Mouse (Mus musculus) CH12.LX (cell line): ENCODE data around the gene Fen1. TPM values are rescaled to one million over a fixed set of nuclear protein-coding genes. Genes with fewer than 3 reads are reported as not detected.

Experiments used
- DNase-seq: peaks from one replicate; pipeline ENCODE4 v3.0.0-alpha.2; 2013; ENCODE audit errors: extremely low read depth
- H3K27ac ChIP-seq: 2 replicates; pipeline ENCODE4 v1.5.1; 2012; ENCODE audit warnings: low read depth, mild to moderate bottlenecking, control low read depth, moderate library complexity; ENCODE audit not compliant: insufficient read depth
- H3K27me3 ChIP-seq: replicated peaks from 2 replicates; pipeline ENCODE3; 2012; ENCODE audit warnings: inconsistent platforms
- H3K36me3 ChIP-seq, 2 experiments: replicated peaks in 1 of 2; 2 replicates each; pipeline versions ENCODE3 to v1.6.1; 2012; ENCODE audit warnings: inconsistent platforms in 1 of 2, low read length in 1 of 2, mild to moderate bottlenecking in 1 of 2, mixed read lengths in 1 of 2, moderate library complexity in 1 of 2; ENCODE audit not compliant: control insufficient read depth in 1 of 2, insufficient read depth in 1 of 2
- H3K4me1 ChIP-seq, 2 experiments: 2 replicates each; pipeline ENCODE4 v1.6.1; 2012; ENCODE audit warnings: inconsistent platforms in 1 of 2, moderate library complexity in 1 of 2; ENCODE audit not compliant: insufficient read depth in 2 of 2, control insufficient read depth in 1 of 2
- H3K4me2 ChIP-seq: 2 replicates; pipeline ENCODE4 v1.6.1; 2012; ENCODE audit warnings: low read depth, mild to moderate bottlenecking, control low read depth; ENCODE audit not compliant: poor library complexity, insufficient read depth, severe bottlenecking
- H3K4me3 ChIP-seq, 3 experiments: fragments of 150-350 bp in 1 of 3; sonication (generic) in 1 of 3; replicated peaks in 1 of 3; 2 replicates each; pipeline versions ENCODE3 to v1.5.1; 2011 to 2012; ENCODE audit warnings: low read depth in 2 of 3, low read length in 2 of 3, mild to moderate bottlenecking in 2 of 3, moderate library complexity in 2 of 3, control low read depth in 1 of 3, improper control_type of control experiment in 1 of 3, inconsistent platforms in 1 of 3, mixed read lengths in 1 of 3; ENCODE audit not compliant: poor library complexity in 1 of 3
- H3K79me2 ChIP-seq: replicated peaks from 2 replicates; pipeline ENCODE4 v1.6.1; 2012; ENCODE audit warnings: mild to moderate bottlenecking, moderate library complexity; ENCODE audit not compliant: control insufficient read depth, poor library complexity, insufficient read depth, severe bottlenecking; ENCODE audit errors: extremely low read depth
- H3K9ac ChIP-seq: 2 replicates; pipeline ENCODE4 v1.6.1; 2012; ENCODE audit warnings: low read depth, mild to moderate bottlenecking, control low read depth, moderate library complexity; ENCODE audit not compliant: insufficient read depth
- H3K9me3 ChIP-seq: replicated peaks from 2 replicates; pipeline ENCODE3; 2012; ENCODE audit warnings: low read length, inconsistent platforms, mixed read lengths
- BHLHE40 ChIP-seq: IDR thresholded peaks from 2 replicates; pipeline ENCODE4 v1.6.1; 2011; ENCODE audit warnings: mild to moderate bottlenecking, low read depth, low read length, improper control_type of control experiment
- CHD1 ChIP-seq: IDR thresholded peaks from 2 replicates; pipeline ENCODE4 v1.6.1; 2012; ENCODE audit warnings: low read depth, low read length, improper control_type of control experiment, inconsistent platforms
- CHD2 ChIP-seq: IDR thresholded peaks from 2 replicates; pipeline ENCODE4 v1.6.1; 2011; ENCODE audit warnings: low read length, improper control_type of control experiment
- CTCF ChIP-seq, 2 experiments: IDR thresholded peaks in 1 of 2; conservative IDR thresholded peaks in 1 of 2; 2 replicates each; pipeline ENCODE4 v1.5.1; 2011 to 2012; ENCODE audit warnings: low read depth in 2 of 2, low read length in 2 of 2, improper control_type of control experiment in 1 of 2, inconsistent platforms in 1 of 2, mild to moderate bottlenecking in 1 of 2, moderate library complexity in 1 of 2
- E2F4 ChIP-seq: IDR thresholded peaks from 2 replicates; pipeline ENCODE4 v1.6.1; 2011; ENCODE audit warnings: low read depth, low read length, improper control_type of control experiment; ENCODE audit not compliant: insufficient replicate concordance
- ELF1 ChIP-seq: IDR thresholded peaks from 2 replicates; pipeline ENCODE4 v1.6.1; 2014; ENCODE audit warnings: low read depth, mild to moderate bottlenecking, inconsistent platforms, low read length, improper control_type of control experiment
- EP300 ChIP-seq: IDR thresholded peaks from 2 replicates; pipeline ENCODE4 v1.6.1; 2011; ENCODE audit warnings: low read length, improper control_type of control experiment
- ETS1 ChIP-seq: conservative IDR thresholded peaks from 2 replicates; pipeline ENCODE4 v1.6.1; 2012; ENCODE audit warnings: low read depth, mild to moderate bottlenecking, inconsistent platforms, low read length, improper control_type of control experiment, moderate library complexity
- GABPA ChIP-seq: IDR thresholded peaks from 2 replicates; pipeline ENCODE4 v1.6.1; 2012; ENCODE audit warnings: low read depth, low read length, improper control_type of control experiment, inconsistent platforms; ENCODE audit not compliant: insufficient replicate concordance
- HCFC1 ChIP-seq: IDR thresholded peaks from 2 replicates; pipeline ENCODE4 v1.6.1; 2012; ENCODE audit warnings: low read depth, mild to moderate bottlenecking, inconsistent platforms, low read length, improper control_type of control experiment
- IRF4 ChIP-seq: IDR thresholded peaks from 2 replicates; pipeline ENCODE4 v1.6.1; 2014; ENCODE audit warnings: low read depth, mild to moderate bottlenecking, inconsistent platforms, low read length, improper control_type of control experiment
- JUN ChIP-seq: IDR thresholded peaks from 2 replicates; pipeline ENCODE4 v1.6.1; 2011; ENCODE audit warnings: low read depth, mild to moderate bottlenecking, low read length, improper control_type of control experiment, moderate library complexity; ENCODE audit not compliant: insufficient read depth
- JUND ChIP-seq: conservative IDR thresholded peaks from 2 replicates; pipeline ENCODE4 v1.6.1; 2011; ENCODE audit warnings: low read depth, low read length, improper control_type of control experiment
- KAT2A ChIP-seq: IDR thresholded peaks from 2 replicates; pipeline ENCODE4 v1.6.1; 2012; ENCODE audit warnings: low read length, improper control_type of control experiment, inconsistent platforms; ENCODE audit not compliant: insufficient replicate concordance
- MAFK ChIP-seq: IDR thresholded peaks from 2 replicates; pipeline ENCODE4 v1.6.1; 2011; ENCODE audit warnings: low read length, improper control_type of control experiment; ENCODE audit not compliant: insufficient replicate concordance
- MAX ChIP-seq: IDR thresholded peaks from 2 replicates; pipeline ENCODE4 v1.6.1; 2011; ENCODE audit warnings: low read length, improper control_type of control experiment
- MAZ ChIP-seq: IDR thresholded peaks from 2 replicates; pipeline ENCODE4 v1.6.1; 2012; ENCODE audit warnings: low read depth, mild to moderate bottlenecking, inconsistent platforms, low read length, improper control_type of control experiment, moderate library complexity
- MEF2A ChIP-seq: IDR thresholded peaks from 2 replicates; pipeline ENCODE4 v1.6.1; 2014; ENCODE audit warnings: low read depth, mild to moderate bottlenecking, inconsistent platforms, low read length, improper control_type of control experiment, borderline replicate concordance
- MXI1 ChIP-seq: IDR thresholded peaks from 2 replicates; pipeline ENCODE4 v1.6.1; 2011; ENCODE audit warnings: mild to moderate bottlenecking, low read depth, low read length, improper control_type of control experiment
- MYC ChIP-seq: IDR thresholded peaks from 2 replicates; pipeline ENCODE4 v1.6.1; 2011; ENCODE audit warnings: low read depth, mild to moderate bottlenecking, improper control_type of control experiment, low read length
- NELFE ChIP-seq: IDR thresholded peaks from 2 replicates; pipeline ENCODE4 v1.6.1; 2011; ENCODE audit warnings: low read depth, low read length, improper control_type of control experiment
- NRF1 ChIP-seq: IDR thresholded peaks from 2 replicates; pipeline ENCODE4 v1.6.1; 2014; ENCODE audit warnings: low read depth, mild to moderate bottlenecking, inconsistent platforms, low read length, improper control_type of control experiment, moderate library complexity
- PAX5 ChIP-seq: IDR thresholded peaks from 2 replicates; pipeline ENCODE4 v1.6.1; 2012; ENCODE audit warnings: low read length, inconsistent platforms, mixed read lengths
- POLR2A ChIP-seq: IDR thresholded peaks from 2 replicates; pipeline ENCODE4 v1.6.1; 2011; ENCODE audit warnings: low read depth, mild to moderate bottlenecking, improper control_type of control experiment, low read length
- POLR2AphosphoS2 ChIP-seq: IDR thresholded peaks from 2 replicates; pipeline ENCODE4 v1.6.1; 2011; ENCODE audit warnings: low read depth, low read length, improper control_type of control experiment
- RAD21 ChIP-seq: IDR thresholded peaks from 2 replicates; pipeline ENCODE4 v1.6.1; 2011; ENCODE audit warnings: low read depth, mild to moderate bottlenecking, low read length, improper control_type of control experiment, moderate library complexity
- RCOR1 ChIP-seq: conservative IDR thresholded peaks from 2 replicates; pipeline ENCODE4 v1.6.1; 2012; ENCODE audit warnings: low read depth, mild to moderate bottlenecking, inconsistent platforms, low read length, improper control_type of control experiment
- SIN3A ChIP-seq: IDR thresholded peaks from 2 replicates; pipeline ENCODE4 v1.6.1; 2012; ENCODE audit warnings: low read length, improper control_type of control experiment, inconsistent platforms
- SMC3 ChIP-seq: IDR thresholded peaks from 2 replicates; pipeline ENCODE4 v1.6.1; 2011; ENCODE audit warnings: low read depth, low read length, improper control_type of control experiment
- TBP ChIP-seq: conservative IDR thresholded peaks from 2 replicates; pipeline ENCODE4 v1.6.1; 2011; ENCODE audit warnings: low read depth, low read length, improper control_type of control experiment
- TCF12 ChIP-seq: IDR thresholded peaks from 2 replicates; pipeline ENCODE4 v1.6.1; 2014; ENCODE audit warnings: low read depth, mild to moderate bottlenecking, inconsistent platforms, low read length, improper control_type of control experiment
- UBTF ChIP-seq: IDR thresholded peaks from 2 replicates; pipeline ENCODE4 v1.6.1; 2012; ENCODE audit warnings: low read depth, mild to moderate bottlenecking, inconsistent platforms, low read length, improper control_type of control experiment, moderate library complexity
- USF1 ChIP-seq: IDR thresholded peaks from 2 replicates; pipeline ENCODE4 v1.6.1; 2014; ENCODE audit warnings: low read depth, mild to moderate bottlenecking, inconsistent platforms, low read length, improper control_type of control experiment
- USF2 ChIP-seq: conservative IDR thresholded peaks from 2 replicates; pipeline ENCODE4 v1.6.1; 2011; ENCODE audit warnings: low read depth, low read length, improper control_type of control experiment
- ZC3H11A ChIP-seq: IDR thresholded peaks from 2 replicates; pipeline ENCODE4 v1.6.1; 2012; ENCODE audit warnings: low read depth, mild to moderate bottlenecking, inconsistent platforms, low read length, improper control_type of control experiment
- ZKSCAN1 ChIP-seq: IDR thresholded peaks from 2 replicates; pipeline ENCODE4 v1.6.1; 2012; ENCODE audit warnings: low read depth, inconsistent platforms, low read length, improper control_type of control experiment, borderline replicate concordance
- ZMIZ1 ChIP-seq: IDR thresholded peaks from 2 replicates; pipeline ENCODE4 v1.6.1; 2012; ENCODE audit warnings: low read depth, mild to moderate bottlenecking, inconsistent platforms, low read length, improper control_type of control experiment
- ZNF384 ChIP-seq: IDR thresholded peaks from 2 replicates; pipeline ENCODE4 v1.6.1; 2012; ENCODE audit warnings: low read depth, low read length, improper control_type of control experiment, inconsistent platforms
- dilution Hi-C: fragments of 300-500 bp; cut with MboI; formaldehyde crosslinking; loops from 2 replicates; pipeline ENCODE4 v1.14.3; 2020; ENCODE audit warnings: low sequenced_read_pairs; ENCODE audit not compliant: extremely low pct_unique_long_range_greater_than_20kb, extremely low pct_ligation_motif_present
- in situ Hi-C: fragments of 300-500 bp; cut with MboI; formaldehyde crosslinking; loops from 3 replicates; pipeline ENCODE4 v1.14.3; 2019; ENCODE audit warnings: low sequenced_read_pairs, low pct_ligation_motif_present, low pct_unique_long_range_greater_than_20kb, mixed read lengths
- polyA plus RNA-seq: library from polyadenylated mRNA; unstranded; fragments of >175 nt; gene quantifications from 2 replicates; pipeline ENCODE4 v1.2.1, GENCODE M21; 2012; ENCODE audit warnings: low read depth; ENCODE audit not compliant: insufficient read length
- total RNA-seq, 2 experiments: library from RNA; depleted of rRNA; stranded (reverse); fragments of 300-350 nt in 1 of 2; fragments of >200 nt in 1 of 2; gene quantifications; 2 replicates each; pipeline ENCODE4 v1.2.3; 2012 to 2014

Gene Fen1
- 125 and 172 TPM in 2 replicates for total RNA-seq (2012; rRNA removed)
- total RNA-seq (2014; rRNA removed), result 156 and 167 TPM in 2 replicates
- polyA plus RNA-seq, result 111 and 119 TPM in 2 replicates

- Histone ChIP-seq H3K9ac (peak within 1 kb of the TSS; percentile 99), H3K27ac (peak within 1 kb of the TSS; percentile 74), H3K4me1 (peaks cover 0 to 25% of the 10 kb centered on the region in 2 experiments; a peak in 2 of 4 replicates), H3K27me3 (no peaks in the 10 kb centered on the region), H3K9me3 (no peaks in the 10 kb centered on the region), H3K36me3 (peaks cover 53 to 68% of the 10 kb centered on the region in 2 experiments)
- in situ Hi-C loops, result loop anchor here (5.0 to 10.0 kb wide), 2 partner anchors 169 to 292 kb away; no protein-coding TSS in a partner anchor
- peak; percentile 92 for DNase-seq
- TF ChIP-seq PAX5 (no peak), MYC (0 out of 2 replicates have a peak, but pooled peaks have one; percentile 37), MEF2A (0 out of 2 replicates have a peak, but pooled peaks have one; percentile 11), RCOR1 (no peak), USF2 (peak; percentile 94), UBTF (no peak), IRF4 (no peak; the same call in 1 of the 2 replicates), MAFK (no peak), RAD21 (no peak), CHD2 (no peak), ELF1 (peak; percentile 81), ZNF384 (no peak), JUND (no peak), JUN (no peak), MAX (peak; percentile 81), ETS1 (no peak), KAT2A (peak; percentile 96; the same call in 1 of the 2 replicates), CHD1 (peak; percentile 89; the same call in 1 of the 2 replicates), POLR2AphosphoS2 (no peak; the same call in 1 of the 2 replicates), TCF12 (peak; percentile 63), CTCF (conservative IDR thresholded peaks at IDR 0.05 in 1 of 2, IDR thresholded peaks at IDR 0.05 in 1 of 2; ENCODE audit: low read depth in 2 of 2, low read length in 2 of 2) (no peak), EP300 (no peak), E2F4 (peak; percentile 93; the same call in 1 of the 2 replicates), NRF1 (peak; percentile 93), SIN3A (peak; percentile 70; the same call in 1 of the 2 replicates), MAZ (no peak), GABPA (no peak; the same call in 1 of the 2 replicates), MXI1 (no peak), ZC3H11A (no peak), HCFC1 (peak; percentile 96), POLR2A (peak; percentile 84), SMC3 (no peak), USF1 (peak; percentile 94), TBP (peak; percentile 72; the same call in 1 of the 2 replicates), ZMIZ1 (0 out of 2 replicates have a peak, but pooled peaks have one; percentile 69), BHLHE40 (peak; percentile 85), NELFE (peak; percentile 72), ZKSCAN1 (no peak)
- TF ChIP-seq, all 38 proteins: peak for 18
- dilution Hi-C loops, result no loop called here
- H3K4me2 ChIP-seq, result peak within 1 kb of the TSS; percentile 78
- H3K79me2 ChIP-seq, result peaks cover 47% of the 10 kb centered on the region
- peak within 1 kb of the TSS; percentile 92 to 100 (median 99) for H3K4me3 ChIP-seq
Observed at GRCm38 (mm10) chr19:10203848-10204615, at the start of gene Fen1, which contains the start of gene Tmem258. Fen1 (minus strand) TSS chr19:10204169. Tmem258 (plus strand) TSS chr19:10204014.
